Mouse (Mus musculus) G1E (cell line): ENCODE data around the gene Arid5b. TPM values are rescaled to one million over a fixed set of nuclear protein-coding genes. Genes with fewer than 3 reads are reported as not detected.

ENCODE experiments used
- ATAC-seq: 2 replicates; pipeline ENCODE4 v1.8.0; 2016; ENCODE audit warnings: mild to moderate bottlenecking; ENCODE audit not compliant: insufficient number of reproducible peaks, poor library complexity, low FRiP score, severe bottlenecking; ENCODE audit errors: extremely low read depth
- DNase-seq: peaks from one replicate; pipeline ENCODE4 v3.0.0; 2012; ENCODE audit warnings: low spot score
- H3K27me3 ChIP-seq: 2 replicates; pipeline ENCODE4 v1.6.1; 2012; ENCODE audit warnings: mild to moderate bottlenecking, low read length, inconsistent platforms; ENCODE audit not compliant: insufficient read depth
- H3K36me3 ChIP-seq: replicated peaks from 2 replicates; pipeline ENCODE3; 2012; ENCODE audit warnings: mild to moderate bottlenecking, inconsistent platforms
- H3K4me1 ChIP-seq: 2 replicates; pipeline ENCODE4 v1.6.1; 2012; ENCODE audit warnings: low read depth, low read length, inconsistent platforms, mixed read lengths; ENCODE audit not compliant: insufficient read depth
- H3K4me3 ChIP-seq: 2 replicates; pipeline ENCODE4 v1.5.1; 2012; ENCODE audit warnings: low read depth, mild to moderate bottlenecking, inconsistent platforms, low read length, moderate library complexity, mixed read lengths
- H3K9me3 ChIP-seq: replicated peaks from 2 replicates; pipeline ENCODE4 v1.6.1; 2012; ENCODE audit warnings: inconsistent platforms
- CTCF ChIP-seq: IDR thresholded peaks from 2 replicates; pipeline ENCODE4 v1.5.1; 2012; ENCODE audit warnings: low read depth, low read length, inconsistent platforms, mixed read lengths
- GATA1 ChIP-seq: IDR thresholded peaks from 2 replicates; pipeline ENCODE4 v1.6.1; 2012; ENCODE audit warnings: borderline replicate concordance, low read length, inconsistent platforms, mixed read lengths
- GATA2 ChIP-seq: IDR thresholded peaks from 2 replicates; pipeline ENCODE4 v1.6.1; 2012; ENCODE audit warnings: low read depth, low read length, inconsistent platforms, borderline replicate concordance
- POLR2AphosphoS5 ChIP-seq: IDR thresholded peaks from 2 replicates; pipeline ENCODE4 v1.6.1; 2012; ENCODE audit warnings: low read depth, low read length, inconsistent platforms; ENCODE audit not compliant: insufficient replicate concordance
- TAL1 ChIP-seq: conservative IDR thresholded peaks from 2 replicates; pipeline ENCODE4 v1.6.1; 2012; ENCODE audit warnings: low read depth, low read length, inconsistent platforms, mixed read lengths
- polyA plus RNA-seq: library from polyadenylated mRNA; stranded (reverse); fragments of >175 nt; gene quantifications from 2 replicates; pipeline ENCODE4 v1.2.3, GENCODE M21; 2012
- total RNA-seq, 2 experiments: library from RNA; stranded (forward) in 1 of 2; stranded (reverse) in 1 of 2; fragments of 200-1000 nt in 1 of 2; fragments of >200 nt in 1 of 2; fragmentation: Nextera tagmentation in 1 of 2; gene quantifications; 2 replicates each; pipeline ENCODE4 v1.2.3; 2014 to 2017

The Arid5b gene
- total and polyA plus RNA-seq, 3 experiments: 0.16 TPM; not detected in 2

DNA sequence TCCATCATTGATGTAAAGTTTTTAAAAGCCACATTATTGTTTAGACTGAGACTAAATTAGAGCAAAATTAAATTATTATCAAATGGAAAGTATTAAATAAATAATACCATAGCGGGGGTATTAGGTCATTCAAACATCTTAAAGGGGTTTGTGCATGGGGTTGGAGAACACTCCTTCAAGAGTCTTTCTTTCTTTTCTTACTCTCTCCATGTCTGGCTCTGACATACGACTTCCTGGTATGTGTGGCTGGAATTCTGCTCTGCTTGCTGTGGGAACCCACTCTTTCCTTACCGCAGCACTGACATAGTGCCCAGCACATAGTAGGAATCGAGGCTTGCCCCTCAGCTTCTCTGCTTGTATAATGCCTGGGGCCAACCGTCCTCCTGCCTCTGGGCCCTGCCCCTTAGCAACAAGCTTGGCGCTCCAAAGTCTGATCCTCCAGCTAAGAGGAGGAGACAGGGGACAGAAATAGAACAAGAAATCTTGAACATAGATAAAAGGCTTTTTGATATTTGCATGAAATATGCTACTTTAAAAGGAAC, 40.0 kb upstream of the Arid5b start:
- Histone ChIP-seq H3K4me1 (no peaks in the 10 kb centered on the region), H3K4me3 (no peak overlapping the region), H3K27me3 (no peaks in the 10 kb centered on the region), H3K9me3 (peaks cover 58% of the 10 kb centered on the region), H3K36me3 (no peaks in the 10 kb centered on the region)
- TF ChIP-seq CTCF (no peak), GATA1 (no peak), TAL1 (no peak), POLR2AphosphoS5 (no peak), GATA2 (no peak)
- no peak for ATAC-seq
- DNase-seq: no peak

DNA sequence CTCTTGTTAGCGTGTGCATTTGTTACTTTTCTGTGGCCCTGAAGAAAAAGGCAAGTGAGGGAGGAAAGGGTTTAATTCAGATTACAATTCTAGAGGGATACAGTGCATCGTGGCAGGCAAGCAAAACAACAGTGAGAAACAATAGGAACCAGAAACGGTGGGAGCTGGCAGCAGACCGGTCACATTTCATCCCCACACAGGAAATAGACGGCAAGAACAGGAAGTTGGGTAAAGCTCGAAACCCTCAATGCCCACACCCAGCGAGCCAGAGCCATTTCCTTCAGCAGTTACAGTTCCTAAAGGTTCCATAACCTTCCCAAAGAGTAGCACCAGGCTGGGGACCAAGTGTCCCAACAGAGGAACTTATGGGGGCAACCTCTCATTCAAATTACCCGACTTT, 34.2 kb upstream of the Arid5b start:
- Histone ChIP-seq H3K4me1 (no peaks in the 10 kb centered on the region), H3K9me3 (peaks cover 54% of the 10 kb centered on the region), H3K27me3 (no peaks in the 10 kb centered on the region), H3K4me3 (no peak overlapping the region), H3K36me3 (no peaks in the 10 kb centered on the region)
- no peak for DNase-seq
- no peak for ATAC-seq
- TF ChIP-seq POLR2AphosphoS5: no peak
- no peak for TF ChIP-seq GATA2
- TF ChIP-seq GATA1: no peak
- no peak for TF ChIP-seq TAL1
- no peak for TF ChIP-seq CTCF

DNA sequence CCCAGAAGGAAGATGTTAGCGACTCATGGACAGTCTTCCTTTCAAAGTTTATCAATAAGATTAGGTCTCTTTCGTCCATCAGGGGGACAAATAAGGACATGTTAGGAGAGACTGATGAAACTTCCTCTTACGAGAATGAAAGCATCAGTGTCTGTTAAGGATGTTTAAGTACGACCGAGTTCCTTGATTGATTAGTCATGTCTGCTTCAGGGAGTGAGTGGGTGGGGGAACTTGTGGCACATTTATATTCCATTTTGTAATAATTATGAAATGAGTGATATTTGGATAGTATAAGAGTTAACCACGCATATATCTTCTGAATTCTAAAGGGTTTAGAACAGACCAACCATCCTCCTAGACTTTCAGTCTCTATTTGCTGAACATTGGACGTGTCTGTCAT, 22.5 kb upstream of the Arid5b start:
- Histone ChIP-seq H3K36me3 (no peaks in the 10 kb centered on the region), H3K9me3 (peaks cover 44% of the 10 kb centered on the region), H3K27me3 (no peaks in the 10 kb centered on the region), H3K4me3 (no peak overlapping the region), H3K4me1 (no peaks in the 10 kb centered on the region)
- ATAC-seq (no peak), DNase-seq (no peak)
- no peak for TF ChIP-seq TAL1
- no peak for TF ChIP-seq GATA1
- no peak for TF ChIP-seq GATA2
- no peak for TF ChIP-seq POLR2AphosphoS5
- no peak for TF ChIP-seq CTCF

DNA sequence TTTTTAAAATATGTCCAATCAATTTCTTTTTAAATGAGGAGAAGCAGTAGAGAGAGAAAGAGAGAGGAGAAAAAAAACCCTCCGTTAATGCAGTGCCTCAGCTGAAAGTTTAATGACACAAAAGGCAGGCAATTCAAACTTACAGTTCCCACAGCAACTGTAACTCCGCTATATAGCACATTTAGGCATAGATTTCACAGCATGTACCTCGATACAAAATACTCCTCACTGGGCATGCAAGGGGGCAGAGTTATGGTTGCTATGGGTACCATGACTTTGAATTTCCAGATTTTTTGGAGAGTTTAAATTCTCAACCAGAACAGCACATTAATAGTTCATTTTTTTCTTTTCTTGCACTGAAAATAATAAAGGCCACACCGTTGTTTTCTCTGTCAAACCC, 10.9 kb upstream of the Arid5b start:
- H3K4me3 ChIP-seq: no peak overlapping the region
- H3K4me1 ChIP-seq: no peaks in the 10 kb centered on the region
- H3K36me3 ChIP-seq: no peaks in the 10 kb centered on the region
- TF ChIP-seq CTCF (no peak), GATA1 (no peak), GATA2 (no peak), POLR2AphosphoS5 (no peak)
- no peak for ATAC-seq
- no peak for DNase-seq
- no peaks in the 10 kb centered on the region for H3K27me3 ChIP-seq
- peaks cover 35% of the 10 kb centered on the region for H3K9me3 ChIP-seq

DNA sequence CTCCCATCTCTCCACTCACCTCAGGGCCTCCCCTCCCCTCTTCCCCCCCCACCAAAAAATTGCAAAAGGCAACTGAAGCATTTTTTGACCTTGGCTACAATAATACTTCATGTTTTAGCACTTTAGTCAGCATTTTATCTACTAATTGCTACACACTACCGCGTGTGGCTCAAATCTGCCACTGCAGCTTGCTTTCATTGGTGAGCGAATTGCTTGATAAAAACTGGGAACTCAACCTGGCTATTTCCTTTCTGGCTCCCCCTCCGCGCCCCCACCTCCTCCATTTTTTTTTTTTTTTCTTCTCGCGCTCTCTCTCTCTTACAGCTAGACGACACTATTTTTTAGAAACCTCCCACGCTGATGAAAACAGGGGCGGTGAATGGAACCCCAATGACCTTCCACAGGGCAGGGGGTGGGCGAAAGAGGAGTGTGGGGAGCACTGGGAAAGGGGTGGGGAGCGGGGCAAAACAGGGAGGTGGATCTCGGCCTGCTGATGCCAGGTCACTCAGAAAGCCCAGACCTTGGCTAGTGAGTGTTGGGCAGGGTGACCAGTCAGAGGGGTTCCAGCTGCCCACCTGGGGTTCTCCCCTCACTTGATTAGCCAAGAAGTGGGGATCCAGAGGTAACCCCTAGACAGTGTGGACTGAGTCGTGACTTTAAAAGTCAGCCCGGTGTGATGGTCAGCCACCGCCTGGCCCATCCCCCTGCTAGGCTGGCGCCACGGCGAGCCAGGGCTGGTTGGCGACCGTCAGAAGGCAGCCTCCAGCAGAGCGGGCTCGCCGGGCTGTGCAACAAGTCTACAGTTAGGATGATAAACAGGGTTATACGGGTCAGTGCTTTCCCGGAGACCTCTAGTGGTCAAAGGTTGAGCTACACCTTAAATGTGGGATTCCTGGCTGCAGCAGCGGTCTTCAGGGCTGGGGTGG, 4.2 kb upstream of the Arid5b start:
- DNase-seq: no peak

DNA sequence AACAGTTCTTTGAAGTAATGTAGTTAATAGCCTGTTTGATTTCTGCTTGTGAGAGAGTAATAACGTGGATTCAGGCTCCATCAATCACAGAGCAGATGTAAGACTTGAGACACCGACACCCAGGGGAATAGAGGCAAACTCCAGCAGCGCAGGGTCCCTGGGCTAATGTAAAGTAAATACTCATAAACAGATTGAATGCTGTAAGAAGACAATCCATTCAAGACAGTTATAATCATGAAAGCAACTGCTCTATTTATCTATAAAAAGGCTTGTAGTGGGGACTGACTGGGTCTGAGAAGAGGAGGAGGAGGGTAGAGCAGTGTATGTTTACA, 3.2 kb upstream of the Arid5b start:
- H3K4me1 ChIP-seq: no peaks in the 10 kb centered on the region
- TF ChIP-seq TAL1: no peak
- no peak for TF ChIP-seq CTCF
- TF ChIP-seq GATA2: no peak
- no peak for TF ChIP-seq POLR2AphosphoS5
- TF ChIP-seq GATA1: no peak
- no peak for ATAC-seq
- peaks cover 40% of the 10 kb centered on the region for H3K9me3 ChIP-seq
- no peaks in the 10 kb centered on the region for H3K27me3 ChIP-seq
- DNase-seq: no peak
- no peak overlapping the region for H3K4me3 ChIP-seq
- H3K36me3 ChIP-seq: no peaks in the 10 kb centered on the region

More for the DNA sequence above, 4.2 kb upstream of the Arid5b start:
- ATAC-seq: no peak
- H3K4me3 ChIP-seq: no peak overlapping the region; the same call in 1 of the 2 replicates
- H3K36me3 ChIP-seq: no peaks in the 10 kb centered on the region
- no peaks in the 10 kb centered on the region for H3K27me3 ChIP-seq
- no peaks in the 10 kb centered on the region for H3K4me1 ChIP-seq
- peaks cover 36% of the 10 kb centered on the region for H3K9me3 ChIP-seq
- TF ChIP-seq GATA2 (no peak), GATA1 (no peak), CTCF (no peak), POLR2AphosphoS5 (no peak), TAL1 (no peak)
